Mouse (Mus musculus): ENCODE results near the gene Taar9. TPM values are rescaled to one million over a fixed set of nuclear protein-coding genes. Genes with fewer than 3 reads are reported as not detected.
A peak's percentile ranks its signal among the peaks of the same experiment; 100 is the strongest.
"Not testable (repeated sequence)": the region's sequence is repeated elsewhere in the genome, so short reads cannot be mapped to it uniquely, and the experiment has no call there.

The Taar9 gene
- polyA plus RNA-seq (2015; fragmentation: Nextera tagmentation; extraction: Ambion mirVana), result not detected in 2 replicates

- not testable (repeated sequence) for H3K9me3 ChIP-seq (ENCODE audit: control insufficient read depth, low read length); H3K4me2 ChIP-seq (ENCODE audit: low read length); H3K4me1 ChIP-seq (replicated peaks; ENCODE audit: control insufficient read depth, insufficient read depth, low read length); H3K36me3 ChIP-seq (ENCODE audit: control insufficient read depth, insufficient read depth); ATAC-seq; H3K9ac ChIP-seq (replicated peaks; ENCODE audit: low read depth, low read length); H3K4me3 ChIP-seq (replicated peaks; ENCODE audit: low read length); H3K27me3 ChIP-seq (replicated peaks; ENCODE audit: control insufficient read depth, insufficient read depth, low read length); H3K27ac ChIP-seq (ENCODE audit: low read length)
- WGBS, result 87% methylated on average over 8 of the region's 8 CpGs
Measured at GRCm38 (mm10) chr10:24109434-24109833, at the start of gene Taar9. TSS of gene Taar9 (minus strand) at chr10:24109534.

DNA sequence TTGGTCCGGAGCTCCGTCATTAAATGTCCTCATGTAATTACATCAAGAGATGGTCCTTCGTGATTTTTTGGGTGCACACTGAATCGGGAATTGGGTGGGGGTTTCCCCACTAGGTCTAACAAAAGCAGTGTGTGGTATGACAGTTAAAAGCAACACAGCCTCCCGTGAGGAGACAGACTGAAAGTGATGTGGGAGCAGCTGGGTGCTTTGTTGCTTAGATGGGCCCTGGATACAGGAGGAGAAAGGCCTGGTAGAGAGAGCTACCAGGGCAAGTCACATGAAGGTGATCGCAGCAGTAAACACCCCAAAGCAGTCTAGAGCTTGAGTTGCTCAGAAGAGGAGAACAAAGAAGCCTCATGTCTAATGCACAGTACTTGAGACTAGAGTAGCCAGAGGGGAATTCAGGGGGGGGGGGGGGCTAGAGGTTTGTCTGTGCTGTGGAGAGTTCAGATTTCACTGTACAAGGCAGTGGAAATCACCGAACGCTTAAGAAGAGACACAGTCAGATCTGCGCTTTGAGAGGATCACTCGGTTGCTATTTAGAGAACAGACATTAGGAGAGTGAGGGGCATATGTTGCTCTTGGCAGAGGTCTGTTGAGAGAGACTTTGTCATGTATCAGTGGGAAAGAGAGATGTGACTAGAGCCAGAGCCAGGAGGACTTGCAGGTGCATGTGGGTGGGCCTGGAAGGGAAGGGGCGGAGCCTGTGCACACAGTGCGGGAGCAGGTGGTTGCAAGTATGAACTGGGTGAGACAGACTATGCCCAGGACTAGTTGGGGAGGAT, 49.3 kb upstream of the Taar9 start:
- Histone ChIP-seq H3K9me3 (ENCODE audit: control insufficient read depth, low read length) (no peaks in the 10 kb centered on the region), H3K36me3 (ENCODE audit: control insufficient read depth, insufficient read depth) (peaks cover 20% of the 10 kb centered on the region), H3K9ac (replicated peaks; ENCODE audit: low read depth, low read length) (no peak overlapping the region), H3K4me1 (replicated peaks; ENCODE audit: control insufficient read depth, insufficient read depth, low read length) (no peaks in the 10 kb centered on the region; the same call in none of the 2 replicates), H3K27me3 (replicated peaks; ENCODE audit: control insufficient read depth, insufficient read depth, low read length) (no peaks in the 10 kb centered on the region), H3K27ac (ENCODE audit: low read length) (no peak overlapping the region), H3K4me3 (replicated peaks; ENCODE audit: low read length) (no peak overlapping the region), H3K4me2 (ENCODE audit: low read length) (no peak overlapping the region)
- WGBS, result 91% methylated on average over 12 of the region's 12 CpGs
- peak; percentile 51; the same call in 1 of the 2 replicates for ATAC-seq

DNA sequence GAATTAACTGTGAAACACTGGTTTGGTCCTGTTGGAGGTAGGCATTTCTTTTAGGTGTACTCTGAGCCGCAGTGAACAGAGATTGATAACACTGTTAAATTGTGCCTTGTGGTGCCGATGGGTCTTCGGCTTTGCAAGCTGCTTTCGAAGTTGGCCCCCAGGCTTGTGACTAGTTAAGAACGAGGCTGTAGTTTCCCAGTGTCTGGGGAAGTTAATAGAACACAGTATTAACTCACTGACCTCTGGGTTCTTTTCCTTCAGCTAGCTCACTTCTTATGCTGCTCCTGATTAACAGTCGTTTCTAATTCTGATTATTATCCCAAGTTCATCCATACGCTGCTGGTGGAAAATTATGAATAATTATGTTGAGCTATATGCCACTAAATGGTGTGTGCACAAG, 40.8 kb upstream of the Taar9 start:
- no peaks in the 10 kb centered on the region for H3K9me3 ChIP-seq (ENCODE audit: control insufficient read depth, low read length)
- peak overlapping the region; percentile 78 for H3K4me3 ChIP-seq (replicated peaks; ENCODE audit: low read length)
- no peaks in the 10 kb centered on the region for H3K36me3 ChIP-seq (ENCODE audit: control insufficient read depth, insufficient read depth)
- no peaks in the 10 kb centered on the region for H3K27me3 ChIP-seq (replicated peaks; ENCODE audit: control insufficient read depth, insufficient read depth, low read length)
- peak overlapping the region; percentile 53 for H3K4me2 ChIP-seq (ENCODE audit: low read length)
- no peak overlapping the region for H3K9ac ChIP-seq (replicated peaks; ENCODE audit: low read depth, low read length)
- no peak overlapping the region for H3K27ac ChIP-seq (ENCODE audit: low read length)
- peaks cover 13% of the 10 kb centered on the region for H3K4me1 ChIP-seq (replicated peaks; ENCODE audit: control insufficient read depth, insufficient read depth, low read length)
- ATAC-seq, result no peak
- 52% methylated on average over 7 of the region's 7 CpGs for WGBS

DNA sequence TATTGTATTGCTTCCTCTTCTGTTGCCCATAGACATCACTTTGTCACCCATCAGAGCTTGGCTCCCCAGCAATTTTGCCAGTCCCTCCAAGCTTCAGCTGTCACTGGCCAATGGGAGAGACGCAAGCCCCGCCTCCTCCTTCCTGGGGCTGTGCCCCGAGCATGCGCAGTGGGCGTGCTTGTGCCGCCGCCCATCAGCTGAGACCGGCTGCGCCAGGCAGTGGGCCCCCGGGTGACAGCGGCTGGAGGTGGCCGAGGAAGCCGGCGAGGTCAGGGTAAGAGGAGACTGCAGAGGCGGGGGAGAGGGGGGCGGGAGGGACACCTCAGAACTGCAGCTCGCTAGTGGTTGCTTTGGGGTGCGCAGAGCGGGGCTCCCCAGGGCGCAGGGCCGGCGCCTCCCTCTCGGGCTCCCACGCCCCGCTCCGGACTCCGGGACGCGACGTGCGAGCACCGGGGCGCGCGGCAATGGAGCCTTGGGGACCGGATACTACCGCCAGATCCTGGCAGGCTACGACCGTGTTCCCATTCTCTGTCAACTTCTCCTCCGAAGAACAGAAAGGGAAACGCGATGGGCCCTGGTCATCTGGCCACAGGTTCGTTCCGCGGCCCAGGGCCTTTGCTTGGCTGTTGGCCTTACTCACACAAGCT, 39.9 kb upstream of the Taar9 start, which contains the start of gene Stx7:
Gene Stx7 (plus strand): TSS at position 168 of the 647 bp plus-strand sequence.
- H3K36me3 ChIP-seq (ENCODE audit: control insufficient read depth, insufficient read depth), result no peaks in the 10 kb centered on the region
- peak within 1 kb of the TSS; percentile 53 for H3K4me2 ChIP-seq (ENCODE audit: low read length)
- 0% methylated on average over 32 of the region's 45 CpGs for WGBS
- H3K9me3 ChIP-seq (ENCODE audit: control insufficient read depth, low read length), result no peaks in the 10 kb centered on the region
- ATAC-seq, result peak; percentile 99
- peak within 1 kb of the TSS; percentile 80 for H3K9ac ChIP-seq (replicated peaks; ENCODE audit: low read depth, low read length)
- peak within 1 kb of the TSS; percentile 78 for H3K4me3 ChIP-seq (replicated peaks; ENCODE audit: low read length)
- H3K27ac ChIP-seq (ENCODE audit: low read length), result peak within 1 kb of the TSS; percentile 46; the same call in 1 of the 2 replicates
- H3K4me1 ChIP-seq (replicated peaks; ENCODE audit: control insufficient read depth, insufficient read depth, low read length), result peaks cover 13% of the 10 kb centered on the region
- no peaks in the 10 kb centered on the region for H3K27me3 ChIP-seq (replicated peaks; ENCODE audit: control insufficient read depth, insufficient read depth, low read length)

DNA sequence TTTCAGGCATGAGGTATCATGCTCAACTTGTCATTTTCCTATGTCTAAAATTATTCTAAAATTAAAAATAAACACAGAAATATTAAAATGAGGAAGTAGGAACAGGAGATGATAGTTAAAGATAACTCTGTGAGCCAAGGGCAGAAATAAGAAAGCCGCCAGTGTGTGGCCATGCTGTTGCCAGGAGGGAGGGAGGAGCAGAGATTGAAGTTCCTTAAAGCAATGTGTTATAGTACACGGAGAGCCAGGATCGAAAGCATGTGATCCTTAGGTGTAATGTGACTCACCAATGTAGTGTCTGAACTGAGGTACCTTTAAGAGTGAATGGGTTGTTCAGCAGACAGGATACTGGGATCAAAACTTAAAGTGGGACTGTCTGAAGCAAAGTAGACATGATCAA, 33.4 kb upstream of the Taar9 start:
- WGBS, result 86% methylated on average over 3 of the region's 3 CpGs
- no peak overlapping the region for H3K4me3 ChIP-seq (replicated peaks; ENCODE audit: low read length)
- H3K27me3 ChIP-seq (replicated peaks; ENCODE audit: control insufficient read depth, insufficient read depth, low read length), result no peaks in the 10 kb centered on the region
- H3K9ac ChIP-seq (replicated peaks; ENCODE audit: low read depth, low read length), result no peak overlapping the region
- no peak for ATAC-seq
- H3K9me3 ChIP-seq (ENCODE audit: control insufficient read depth, low read length), result no peaks in the 10 kb centered on the region
- no peaks in the 10 kb centered on the region for H3K4me1 ChIP-seq (replicated peaks; ENCODE audit: control insufficient read depth, insufficient read depth, low read length)
- H3K4me2 ChIP-seq (ENCODE audit: low read length), result no peak overlapping the region
- H3K27ac ChIP-seq (ENCODE audit: low read length), result no peak overlapping the region
- no peaks in the 10 kb centered on the region for H3K36me3 ChIP-seq (ENCODE audit: control insufficient read depth, insufficient read depth)

DNA sequence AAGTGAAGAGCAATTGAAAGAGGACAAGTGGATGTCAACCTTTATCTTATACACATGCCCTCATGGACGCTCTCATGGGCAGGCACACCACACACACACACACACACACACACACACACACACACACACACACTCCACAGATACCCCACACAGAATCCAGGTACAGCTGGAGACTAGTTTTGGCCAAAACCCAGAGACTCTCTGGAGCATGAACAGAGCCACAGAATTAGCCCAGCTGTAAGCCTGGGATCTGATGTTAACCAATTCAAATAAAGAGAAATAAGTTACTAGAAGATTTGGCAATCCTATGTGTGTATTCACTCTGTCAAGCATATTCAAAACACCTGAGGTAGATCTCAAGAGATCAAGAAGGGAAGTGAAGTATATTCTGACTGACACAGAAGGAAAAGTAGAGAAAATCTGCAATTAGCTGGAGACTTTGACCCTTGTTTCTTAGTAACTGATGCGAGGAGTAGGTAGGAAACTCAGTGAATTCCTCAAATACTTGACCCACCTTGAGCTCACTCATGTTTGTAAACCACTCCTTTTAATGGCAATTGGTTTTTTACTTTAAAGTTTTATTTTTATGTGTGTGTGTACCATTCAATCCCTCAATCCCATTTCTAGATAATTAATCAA, 29.4 kb upstream of the Taar9 start:
- Histone ChIP-seq H3K9ac (replicated peaks; ENCODE audit: low read depth, low read length) (no peak overlapping the region), H3K36me3 (ENCODE audit: control insufficient read depth, insufficient read depth) (no peaks in the 10 kb centered on the region), H3K9me3 (ENCODE audit: control insufficient read depth, low read length) (no peaks in the 10 kb centered on the region), H3K4me1 (replicated peaks; ENCODE audit: control insufficient read depth, insufficient read depth, low read length) (no peaks in the 10 kb centered on the region), H3K4me3 (replicated peaks; ENCODE audit: low read length) (no peak overlapping the region), H3K27me3 (replicated peaks; ENCODE audit: control insufficient read depth, insufficient read depth, low read length) (no peaks in the 10 kb centered on the region), H3K27ac (ENCODE audit: low read length) (no peak overlapping the region), H3K4me2 (ENCODE audit: low read length) (no peak overlapping the region)
- WGBS, result 85% methylated on average over 2 of the region's 2 CpGs
- ATAC-seq, result no peak

GRCm38 (mm10) chr10:24134071-24134645, 24.8 kb upstream of the Taar9 start:
- no peak overlapping the region for H3K27ac ChIP-seq (ENCODE audit: low read length)
- no peaks in the 10 kb centered on the region for H3K36me3 ChIP-seq (ENCODE audit: control insufficient read depth, insufficient read depth)
- no peaks in the 10 kb centered on the region for H3K9me3 ChIP-seq (ENCODE audit: control insufficient read depth, low read length)
- 75% methylated on average over 7 of the region's 7 CpGs for WGBS
- no peak overlapping the region for H3K4me2 ChIP-seq (ENCODE audit: low read length)
- no peak for ATAC-seq
- H3K4me3 ChIP-seq (replicated peaks; ENCODE audit: low read length), result no peak overlapping the region
- no peaks in the 10 kb centered on the region for H3K27me3 ChIP-seq (replicated peaks; ENCODE audit: control insufficient read depth, insufficient read depth, low read length)
- no peak overlapping the region for H3K9ac ChIP-seq (replicated peaks; ENCODE audit: low read depth, low read length)
- no peaks in the 10 kb centered on the region for H3K4me1 ChIP-seq (replicated peaks; ENCODE audit: control insufficient read depth, insufficient read depth, low read length)

- H3K4me1 ChIP-seq (replicated peaks; ENCODE audit: control insufficient read depth, insufficient read depth, low read length), result no peaks in the 10 kb centered on the region
- no peaks in the 10 kb centered on the region for H3K27me3 ChIP-seq (replicated peaks; ENCODE audit: control insufficient read depth, insufficient read depth, low read length)
- no peak overlapping the region for H3K4me3 ChIP-seq (replicated peaks; ENCODE audit: low read length)
- no peak for ATAC-seq
- no peak overlapping the region for H3K27ac ChIP-seq (ENCODE audit: low read length)
- 49% methylated on average over 2 of the region's 2 CpGs for WGBS
- no peaks in the 10 kb centered on the region for H3K36me3 ChIP-seq (ENCODE audit: control insufficient read depth, insufficient read depth)
- no peak overlapping the region for H3K9ac ChIP-seq (replicated peaks; ENCODE audit: low read depth, low read length)
- no peak overlapping the region for H3K4me2 ChIP-seq (ENCODE audit: low read length)
- no peaks in the 10 kb centered on the region for H3K9me3 ChIP-seq (ENCODE audit: control insufficient read depth, low read length)
Measured at GRCm38 (mm10) chr10:24133132-24133531, 23.8 kb upstream of the Taar9 start.

- no peak overlapping the region for H3K4me3 ChIP-seq (replicated peaks; ENCODE audit: low read length)
- H3K36me3 ChIP-seq (ENCODE audit: control insufficient read depth, insufficient read depth), result no peaks in the 10 kb centered on the region
- H3K4me1 ChIP-seq (replicated peaks; ENCODE audit: control insufficient read depth, insufficient read depth, low read length), result no peaks in the 10 kb centered on the region
- no peak overlapping the region for H3K4me2 ChIP-seq (ENCODE audit: low read length)
- H3K9me3 ChIP-seq (ENCODE audit: control insufficient read depth, low read length), result no peaks in the 10 kb centered on the region
- H3K27me3 ChIP-seq (replicated peaks; ENCODE audit: control insufficient read depth, insufficient read depth, low read length), result no peaks in the 10 kb centered on the region
- 7% methylated on average over 5 of the region's 5 CpGs for WGBS
- no peak for ATAC-seq
- H3K27ac ChIP-seq (ENCODE audit: low read length), result no peak overlapping the region
- H3K9ac ChIP-seq (replicated peaks; ENCODE audit: low read depth, low read length), result no peak overlapping the region
Measured at GRCm38 (mm10) chr10:24132273-24132672, 22.9 kb upstream of the Taar9 start.

Data from forebrain, embryonic 16.5 days (tissue).